Mouse (Mus musculus) megakaryocyte, embryonic 14.5 days (primary cell): ENCODE measurements around the gene Gp5.

ENCODE experiments used
- FLI1 ChIP-seq: IDR thresholded peaks from 2 replicates; pipeline ENCODE4 v1.6.1; 2012; ENCODE audit warnings: low read length, inconsistent platforms, mixed read lengths
- GATA1 ChIP-seq: IDR thresholded peaks from 3 replicates; pipeline ENCODE4 v1.6.1; 2012; ENCODE audit warnings: mixed read lengths, low read length, inconsistent platforms, borderline replicate concordance

DNA sequence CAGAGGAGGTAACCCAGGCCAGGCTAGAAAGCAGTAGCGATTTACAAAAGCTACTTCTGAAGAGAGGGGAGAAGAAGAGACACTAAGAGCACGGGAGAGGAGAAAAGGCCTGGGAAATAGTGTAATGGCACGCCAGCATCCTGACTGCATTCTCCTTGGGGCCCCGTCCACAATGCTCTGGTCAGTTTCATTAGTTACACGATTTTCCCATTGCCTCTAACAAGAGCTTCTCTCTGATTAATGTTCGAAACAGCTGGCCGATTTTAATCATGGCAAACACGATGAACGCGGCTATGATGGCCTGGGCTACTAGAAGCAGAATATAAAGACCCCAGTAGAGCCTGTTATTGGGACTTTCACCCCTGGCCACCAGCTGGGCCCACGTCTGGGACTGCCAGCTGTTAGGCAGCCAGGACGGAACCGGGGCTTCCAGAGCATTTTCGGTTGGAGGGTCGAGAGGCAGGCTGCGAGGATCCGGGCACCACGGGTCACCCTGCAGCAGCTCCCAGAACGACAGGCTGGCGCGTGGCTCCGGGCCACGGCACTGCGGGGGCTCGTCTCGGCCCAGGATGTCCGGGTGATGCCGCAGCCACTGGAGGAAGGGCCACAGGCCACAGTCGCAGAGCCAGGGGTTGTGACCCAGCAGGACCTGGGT, 2.5 kb downstream of the Gp5 start:
- TF ChIP-seq GATA1, result no peak
- TF ChIP-seq FLI1, result no peak
